Mouse (Mus musculus) cerebellum, postnatal 14 days (tissue): ENCODE data around the gene Wnt11.

Experiments used
- DNase-seq, 2 experiments: peaks; one replicate each; pipeline ENCODE4 v3.0.0; 2021; ENCODE audit warnings: mixed read lengths in 2 of 2

Wnt11 gene

DNA sequence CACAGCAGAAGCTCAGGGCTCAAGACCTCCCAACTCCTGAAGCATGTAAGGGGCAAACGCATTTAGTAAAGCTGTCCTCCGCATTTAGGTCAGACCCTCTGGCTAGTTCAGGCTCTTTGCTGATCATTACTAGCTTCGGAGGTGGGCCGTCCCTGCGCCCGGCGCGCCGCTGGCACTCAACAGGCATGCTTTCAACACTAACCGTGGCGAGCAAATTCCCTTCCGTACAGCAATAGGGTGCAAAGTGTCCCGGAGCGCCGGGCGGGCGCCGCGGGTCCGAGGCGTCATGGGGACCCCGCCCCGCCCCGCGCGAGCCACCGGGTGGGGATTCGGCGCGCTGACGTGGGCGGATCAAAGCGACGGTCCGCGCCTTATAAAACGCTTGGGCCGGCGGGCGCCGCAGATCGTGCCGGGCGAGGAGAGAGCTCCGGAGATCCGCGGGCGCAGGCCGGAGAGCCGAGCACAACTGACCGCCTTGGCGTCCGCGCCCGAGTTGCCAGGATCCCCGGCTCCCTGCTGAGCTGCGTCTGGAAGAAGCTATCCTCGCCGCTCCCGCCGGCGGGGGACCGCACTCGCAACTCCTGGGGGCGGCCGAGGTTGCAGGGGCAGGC is at the start of gene Wnt11:
TSS of gene Wnt11 (plus strand) at position 402 of the 611 bp plus-strand sequence.
- DNase-seq = peak; percentile 59 to 70

DNA sequence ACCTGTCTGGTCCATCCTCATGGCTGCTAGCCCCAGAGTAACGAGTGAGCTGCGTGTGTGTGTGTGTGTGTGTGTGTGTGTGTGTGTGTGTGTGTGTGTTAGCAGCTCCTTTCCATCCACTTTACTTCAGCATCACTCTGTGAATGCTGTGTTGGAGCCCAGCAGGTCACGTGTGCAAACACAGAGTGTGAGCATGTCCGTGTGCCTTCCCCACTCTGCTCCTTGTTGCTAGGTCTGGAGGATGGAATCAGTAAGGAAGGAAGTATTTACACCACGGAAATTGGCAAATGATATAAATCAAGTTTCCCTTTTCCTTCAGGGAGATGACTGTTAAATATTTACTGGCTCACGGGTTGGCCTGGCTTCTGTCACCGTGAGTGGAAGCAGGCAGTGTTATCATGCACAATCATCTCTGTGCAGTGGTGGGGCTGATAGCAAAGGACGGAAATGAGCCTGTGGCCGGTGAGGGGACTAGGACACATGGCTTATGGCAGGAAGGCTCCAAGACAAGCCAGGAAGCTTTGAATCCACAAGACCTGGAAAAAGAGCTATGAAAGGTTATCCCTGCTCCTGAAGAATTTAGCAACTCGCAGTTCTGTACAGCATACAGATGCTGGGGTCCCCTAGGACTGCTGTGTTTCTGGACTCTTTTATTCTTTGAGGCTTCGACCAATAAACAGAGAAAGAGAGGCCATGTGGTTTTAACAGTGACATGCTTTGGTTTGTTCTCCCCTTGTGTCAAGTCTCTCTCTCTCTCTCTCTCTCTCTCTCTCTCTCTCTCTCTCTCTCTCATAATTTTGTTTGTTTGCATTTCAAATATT is 47.9 kb upstream of the Wnt11 start:
- DNase-seq = no peak

DNA sequence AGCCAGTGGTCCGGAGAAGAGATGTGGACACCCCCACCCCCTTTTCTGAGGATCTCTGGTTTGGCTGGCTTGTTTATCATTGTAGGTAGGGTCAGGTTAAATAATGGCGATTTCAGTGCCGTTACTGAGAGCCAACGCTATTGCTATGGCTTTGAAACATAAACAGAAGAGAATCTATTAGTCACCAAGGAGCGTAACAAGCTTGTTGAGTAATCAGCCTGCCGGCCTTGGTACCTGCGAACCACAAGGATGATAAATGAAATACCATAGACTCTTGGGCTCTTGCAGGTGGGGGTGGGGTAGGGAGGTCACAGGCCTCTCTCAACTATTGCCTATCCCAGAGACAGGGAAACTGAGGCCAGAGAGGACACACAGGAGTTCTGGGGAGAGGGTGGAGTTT is 46.2 kb upstream of the Wnt11 start:
- DNase-seq = no peak

DNA sequence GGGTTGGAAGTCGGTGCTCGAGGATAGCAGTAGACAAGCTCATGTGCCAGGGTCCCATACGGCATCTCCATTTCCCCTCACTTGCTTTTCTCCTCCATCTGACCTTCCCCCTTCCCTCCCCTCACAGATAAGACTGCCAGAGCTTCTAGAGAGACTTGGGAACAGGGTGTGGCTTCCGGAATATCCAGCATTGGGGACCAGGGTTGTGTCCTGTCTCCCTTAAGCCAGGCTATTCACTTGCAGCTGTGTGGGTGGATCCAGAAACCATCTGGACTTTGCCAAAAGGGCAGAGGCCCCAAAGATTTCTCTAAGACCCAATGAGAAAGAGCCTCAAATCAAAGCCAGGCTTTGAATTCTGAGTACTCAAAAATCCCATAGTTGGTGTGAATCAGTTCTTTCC is 45.8 kb upstream of the Wnt11 start:
- DNase-seq = no peak

DNA sequence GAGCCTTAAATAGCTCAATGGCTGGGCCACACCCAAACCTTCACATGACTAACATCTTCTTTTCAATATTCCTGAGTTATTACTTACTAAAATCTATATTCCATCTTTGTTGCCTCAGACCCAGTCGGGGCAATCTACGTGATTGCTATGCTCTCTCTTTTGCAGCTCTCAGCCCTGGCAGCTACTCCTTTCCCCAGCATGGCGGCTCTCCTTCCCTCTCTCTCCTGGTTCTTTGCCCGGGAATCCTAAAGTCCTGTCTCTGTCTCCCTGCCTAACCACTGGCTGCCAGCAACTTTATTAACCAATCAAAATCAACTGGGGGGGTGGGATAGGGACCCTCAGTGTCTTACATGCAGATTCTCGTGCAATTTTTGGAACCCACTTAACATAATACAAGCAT is 43.0 kb upstream of the Wnt11 start:
- no peak for DNase-seq

DNA sequence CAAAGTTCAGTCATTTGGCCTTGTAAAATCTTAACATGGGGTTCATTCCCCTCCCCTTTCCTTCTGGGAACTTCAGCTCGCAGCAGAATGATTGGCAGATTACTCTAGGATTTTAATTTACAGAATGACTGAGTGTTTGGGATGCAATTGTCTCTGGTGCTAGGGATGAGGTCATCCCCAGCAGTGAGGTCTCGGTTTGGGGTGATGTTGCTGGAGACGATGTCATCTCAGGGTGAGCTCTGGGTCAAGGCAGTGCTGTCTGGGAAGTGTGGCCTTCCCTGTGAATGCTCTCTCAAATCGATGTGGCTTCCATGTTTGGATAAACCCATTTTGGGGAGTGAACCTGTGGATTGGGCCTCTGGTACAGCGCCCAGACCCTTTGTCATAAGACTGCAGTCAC is 41.1 kb upstream of the Wnt11 start:
- no peak for DNase-seq

DNA sequence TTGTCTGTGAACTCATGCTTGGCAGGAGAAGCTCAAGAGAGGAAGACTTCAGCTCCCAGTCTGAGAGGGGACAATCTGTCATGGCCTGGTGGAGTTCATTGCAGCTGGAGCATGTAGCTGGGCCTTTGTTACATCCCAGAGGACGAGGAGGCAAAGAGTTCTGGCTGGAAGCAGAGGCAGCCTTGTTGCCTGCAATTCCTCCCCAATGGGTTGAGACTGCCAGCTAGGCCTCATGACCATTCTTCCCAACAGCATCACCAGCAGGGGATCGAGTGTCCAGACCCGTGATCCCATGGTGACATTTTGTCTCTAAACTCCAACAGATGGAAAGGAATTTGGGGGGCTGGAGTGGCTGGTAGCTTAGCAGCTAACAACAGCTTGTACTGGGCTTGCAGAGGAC is 40.5 kb upstream of the Wnt11 start:
- DNase-seq = no peak

DNA sequence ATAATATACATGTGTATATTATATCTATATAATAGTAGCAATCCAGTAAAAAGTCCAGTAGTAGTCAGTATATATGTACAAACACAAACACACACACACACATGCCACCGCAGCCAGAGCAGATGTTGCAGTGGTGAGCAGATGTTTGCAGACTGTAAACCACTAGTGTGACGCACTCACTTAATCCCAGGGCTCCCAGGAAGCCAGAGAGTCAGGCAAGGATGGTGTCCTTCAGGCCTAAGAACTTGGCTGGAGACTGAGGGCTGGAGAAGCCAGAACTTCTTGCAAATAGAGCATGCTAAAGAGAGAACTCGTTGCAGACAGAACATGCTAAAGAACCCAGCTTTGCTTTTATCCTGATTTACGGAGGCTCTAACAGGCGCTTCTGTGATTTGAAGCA is 39.3 kb upstream of the Wnt11 start:
- no peak for DNase-seq

DNA sequence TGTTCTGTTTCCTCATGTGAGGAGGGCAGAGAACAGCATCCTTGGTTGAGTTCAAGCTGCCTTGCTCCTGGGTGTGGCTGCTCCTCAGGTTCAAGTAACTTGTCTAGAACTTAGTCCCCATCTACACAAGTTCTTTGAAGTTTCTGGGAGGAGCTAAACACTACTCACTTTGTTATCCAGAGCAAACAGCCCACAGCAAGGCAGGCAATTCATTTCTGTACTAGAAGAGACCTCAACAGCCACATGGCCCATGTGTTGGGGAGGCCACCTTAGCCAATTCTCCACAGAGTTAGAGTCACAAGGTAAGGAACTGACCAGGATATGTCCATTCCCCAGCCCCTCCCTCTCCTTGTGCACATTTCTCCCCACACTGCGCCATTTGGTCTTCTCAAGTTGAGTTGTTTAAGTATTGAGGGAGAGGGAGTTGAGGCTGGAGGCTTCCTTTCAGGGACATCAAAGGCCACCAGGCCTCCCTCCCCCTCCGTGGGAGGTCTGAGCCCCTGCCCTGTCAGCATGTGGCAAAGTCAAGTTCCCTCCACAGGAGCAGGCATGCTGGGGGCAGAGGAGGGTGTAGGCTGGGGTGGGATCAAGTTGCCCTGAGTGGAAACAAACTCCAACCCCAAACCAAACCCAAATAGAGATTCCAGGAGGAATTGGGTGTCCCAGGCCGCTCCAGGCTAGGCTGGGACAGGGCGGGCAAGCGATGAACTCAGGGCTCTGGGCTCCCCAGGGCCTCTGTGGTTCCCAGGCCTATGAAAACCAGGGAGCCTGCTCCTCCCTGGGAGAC is 37.4 kb upstream of the Wnt11 start:
- no peak for DNase-seq

DNA sequence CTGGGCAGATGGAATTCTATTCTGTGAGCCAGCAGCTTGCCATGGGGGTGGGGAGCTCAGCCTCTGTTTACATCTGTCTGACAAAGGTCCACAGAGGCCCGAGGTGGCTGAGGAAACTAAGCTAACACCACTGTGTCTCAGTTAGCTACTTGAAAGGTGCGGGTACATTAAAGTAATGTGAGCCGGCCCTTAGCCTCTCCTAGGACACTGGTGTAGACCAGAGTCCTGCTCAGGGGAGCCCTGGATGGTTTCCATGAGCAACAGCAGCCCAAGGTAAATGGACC is 36.8 kb upstream of the Wnt11 start:
- no peak for DNase-seq

DNA sequence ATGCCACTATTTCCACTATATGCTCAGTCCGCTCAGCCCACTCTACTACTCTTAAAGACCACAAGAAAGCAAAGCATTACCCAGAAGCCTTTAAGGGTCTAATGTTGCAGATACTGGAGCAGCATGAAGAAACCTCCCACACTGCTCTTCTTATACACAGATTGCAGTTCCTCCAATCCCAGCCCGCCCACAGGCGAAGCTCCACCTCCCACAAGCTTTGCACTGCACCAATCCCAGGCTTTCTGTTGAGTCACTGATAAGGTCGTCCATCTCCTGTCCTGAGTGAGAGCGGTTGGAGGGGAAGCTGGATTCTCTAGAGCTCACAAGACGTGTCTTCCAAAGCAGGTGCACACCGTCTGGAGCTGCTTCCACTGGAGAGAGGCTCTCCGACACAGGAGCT is 34.5 kb upstream of the Wnt11 start:
- no peak for DNase-seq

DNA sequence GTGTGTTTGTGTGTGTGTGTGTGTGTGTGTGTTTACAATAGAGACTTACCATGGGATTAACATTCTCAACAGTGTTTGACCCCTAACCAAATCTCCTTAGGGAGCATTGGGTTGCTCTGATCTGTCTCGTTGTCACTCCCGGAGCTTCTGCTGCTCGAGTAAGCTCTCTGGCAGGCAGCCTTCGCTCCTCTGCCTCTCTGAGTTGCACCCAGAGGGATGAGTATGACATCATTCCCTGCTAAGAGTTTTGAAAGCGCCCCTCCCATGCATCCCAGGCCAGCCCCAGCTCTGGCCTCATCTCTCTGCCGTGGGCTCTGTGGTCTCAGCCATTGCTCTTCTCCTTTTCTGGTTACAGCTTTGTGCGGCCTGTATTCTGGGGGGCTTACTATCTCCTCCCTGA is 33.8 kb upstream of the Wnt11 start:
- no peak for DNase-seq

DNA sequence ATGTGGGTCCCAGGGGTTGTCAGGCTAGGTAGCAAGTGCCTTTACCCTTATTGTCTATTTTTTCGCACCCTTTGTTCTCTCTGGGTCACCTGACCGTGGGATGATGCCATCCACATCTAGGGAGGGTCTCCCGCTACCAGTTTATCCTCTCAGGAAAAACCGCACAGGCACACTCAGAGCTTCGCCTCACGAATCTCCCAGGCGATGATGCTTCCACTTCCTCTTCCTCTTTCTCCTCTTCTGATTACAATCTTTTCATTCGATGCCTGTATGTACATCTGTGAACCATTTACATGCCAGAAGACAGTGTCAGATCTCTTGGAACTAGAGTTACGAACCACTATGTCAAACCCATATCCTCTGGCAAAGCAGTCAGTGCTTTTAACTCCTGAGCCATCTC is 31.7 kb upstream of the Wnt11 start:
- DNase-seq = no peak

DNA sequence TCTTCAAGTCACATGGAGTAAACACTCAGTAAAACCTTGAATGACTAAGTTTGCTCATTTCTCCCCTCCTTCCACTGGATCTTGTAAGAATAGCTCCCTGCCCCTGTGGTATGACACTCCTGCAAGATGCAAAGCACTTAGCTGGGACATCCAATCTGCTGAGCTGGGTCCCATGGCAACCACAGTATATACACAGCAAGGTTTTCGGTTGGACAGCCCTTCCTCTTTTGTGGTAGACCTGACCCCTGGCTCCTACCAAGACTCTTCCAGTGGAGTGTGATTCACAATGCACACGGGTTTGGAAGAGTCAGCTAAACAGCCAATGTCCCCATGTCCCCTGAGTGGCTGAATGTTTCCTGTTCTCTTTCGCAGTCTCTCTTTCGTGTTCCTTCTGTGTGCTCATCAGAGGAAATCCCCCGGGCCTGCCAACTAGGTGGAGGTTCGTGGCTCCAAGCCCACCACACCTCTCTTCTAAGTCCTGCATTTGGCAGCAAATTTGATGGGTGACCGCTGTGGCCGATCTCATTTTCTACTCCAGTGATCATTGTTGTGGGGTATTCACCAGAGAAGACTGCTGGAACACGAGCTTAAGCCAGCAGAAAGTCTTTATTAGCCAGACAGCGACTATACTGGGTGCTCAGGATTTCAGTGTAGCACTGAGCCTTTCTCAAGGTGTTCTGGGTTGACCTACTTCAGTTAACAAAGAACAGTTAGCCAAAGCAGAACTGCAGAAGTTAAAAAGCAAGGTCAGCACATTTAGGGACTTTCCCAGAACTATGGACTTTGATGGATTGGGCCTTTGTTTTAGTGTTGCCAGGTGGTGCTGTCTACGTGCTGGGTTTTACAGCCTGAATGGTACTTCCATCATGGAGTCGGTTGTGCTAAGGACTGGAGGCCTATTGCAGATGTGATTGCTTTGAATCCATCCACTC is 29.8 kb upstream of the Wnt11 start:
- DNase-seq = peak; percentile 45 to 69

DNA sequence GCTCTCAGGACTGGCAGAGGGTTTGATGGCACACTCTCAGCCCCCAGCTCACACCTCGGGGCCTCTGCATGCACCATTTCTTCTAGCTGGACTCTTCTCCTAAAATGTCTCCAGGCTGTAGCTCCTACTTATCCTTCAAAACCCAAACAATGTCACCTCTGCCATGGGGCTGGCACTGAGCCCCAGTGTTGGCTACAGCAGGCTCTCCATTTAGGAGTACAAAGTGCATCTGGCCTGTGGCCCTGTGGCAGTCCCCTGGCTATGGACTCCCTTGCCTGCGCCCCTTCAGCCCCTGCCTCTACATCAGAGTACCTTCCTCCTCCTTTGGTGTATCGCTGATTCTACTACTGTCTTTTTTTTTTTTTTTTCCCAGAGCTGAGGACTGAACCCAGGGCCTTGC is 28.0 kb upstream of the Wnt11 start:
- DNase-seq = no peak

DNA sequence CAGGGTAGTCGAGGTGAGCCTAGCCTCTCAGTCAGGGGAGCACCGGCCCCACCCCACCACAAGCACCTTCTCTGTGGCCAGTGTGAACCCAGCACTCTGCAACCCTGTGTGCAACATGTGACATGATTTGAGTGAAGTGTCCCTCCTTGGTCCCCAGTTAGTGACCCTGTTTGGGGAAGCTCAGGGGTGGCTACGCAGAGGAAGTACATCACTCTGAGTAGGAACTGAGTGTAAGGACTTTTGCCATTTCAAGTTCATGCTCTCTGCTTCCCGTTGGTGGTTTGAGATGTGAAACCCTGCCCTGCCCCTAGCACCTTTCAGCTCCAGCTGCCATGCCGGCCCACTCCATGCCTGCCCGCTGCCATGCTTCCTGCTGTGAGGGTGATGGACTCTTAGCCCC is 25.5 kb upstream of the Wnt11 start:
- DNase-seq = no peak

DNA sequence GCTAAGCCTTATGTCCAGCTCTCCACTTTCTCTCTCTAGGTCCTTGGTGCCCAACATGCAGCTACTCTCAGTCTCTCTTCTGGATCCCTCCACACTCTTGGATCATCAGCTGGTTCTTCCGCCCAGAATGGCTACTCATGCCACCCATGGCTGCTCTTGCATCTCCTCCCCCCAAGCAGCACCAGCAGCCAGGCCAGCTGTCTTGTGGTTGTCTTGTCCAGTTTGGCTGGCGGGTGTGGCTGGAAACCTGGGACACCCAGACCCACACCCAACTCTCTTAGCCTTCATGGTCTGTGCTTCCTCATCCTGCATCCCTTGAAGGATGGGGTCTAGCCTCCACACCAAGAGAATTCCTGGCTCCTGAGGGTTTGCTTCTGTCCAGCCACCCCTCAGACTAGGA is 24.3 kb upstream of the Wnt11 start:
- no peak for DNase-seq

DNA sequence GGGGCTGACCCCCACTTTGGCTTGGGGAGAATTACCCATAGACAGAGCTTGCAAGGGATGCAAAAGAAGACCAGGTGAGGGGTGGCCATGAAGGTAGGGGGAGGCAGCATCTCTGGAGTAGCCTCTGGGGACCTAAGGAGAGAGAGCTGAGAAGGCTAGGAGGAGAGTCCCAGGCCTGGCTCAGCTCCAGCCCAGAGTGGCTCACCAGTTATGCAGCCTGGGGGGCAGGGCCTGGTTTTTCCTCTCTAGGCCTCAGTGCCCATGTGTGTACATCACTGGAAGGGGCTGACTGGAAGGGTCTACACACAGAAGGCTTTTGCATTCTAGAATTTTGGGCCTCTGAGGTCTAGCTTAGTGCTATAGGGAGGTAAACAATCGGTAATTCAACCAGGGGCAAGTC is 14.4 kb upstream of the Wnt11 start:
- no peak for DNase-seq

DNA sequence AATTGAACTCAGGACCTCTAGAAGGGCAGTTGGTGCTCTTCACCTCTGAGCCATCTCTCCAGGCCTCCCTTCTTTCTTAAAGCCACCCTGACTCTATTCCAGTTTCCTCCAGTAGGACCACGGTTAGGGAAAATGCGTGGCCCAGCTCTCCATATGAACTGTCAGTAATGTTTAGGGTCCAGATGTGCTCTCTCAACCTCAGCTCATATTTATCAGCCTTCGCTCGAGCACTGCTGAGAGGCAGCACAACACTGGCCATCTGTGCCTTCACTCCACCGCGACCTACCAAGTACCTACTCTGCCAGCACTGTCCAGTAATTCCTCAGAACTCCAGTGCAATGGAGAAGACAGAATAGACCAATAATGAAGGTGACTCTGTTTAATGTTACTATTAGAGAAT is 12.0 kb upstream of the Wnt11 start:
- DNase-seq = no peak

DNA sequence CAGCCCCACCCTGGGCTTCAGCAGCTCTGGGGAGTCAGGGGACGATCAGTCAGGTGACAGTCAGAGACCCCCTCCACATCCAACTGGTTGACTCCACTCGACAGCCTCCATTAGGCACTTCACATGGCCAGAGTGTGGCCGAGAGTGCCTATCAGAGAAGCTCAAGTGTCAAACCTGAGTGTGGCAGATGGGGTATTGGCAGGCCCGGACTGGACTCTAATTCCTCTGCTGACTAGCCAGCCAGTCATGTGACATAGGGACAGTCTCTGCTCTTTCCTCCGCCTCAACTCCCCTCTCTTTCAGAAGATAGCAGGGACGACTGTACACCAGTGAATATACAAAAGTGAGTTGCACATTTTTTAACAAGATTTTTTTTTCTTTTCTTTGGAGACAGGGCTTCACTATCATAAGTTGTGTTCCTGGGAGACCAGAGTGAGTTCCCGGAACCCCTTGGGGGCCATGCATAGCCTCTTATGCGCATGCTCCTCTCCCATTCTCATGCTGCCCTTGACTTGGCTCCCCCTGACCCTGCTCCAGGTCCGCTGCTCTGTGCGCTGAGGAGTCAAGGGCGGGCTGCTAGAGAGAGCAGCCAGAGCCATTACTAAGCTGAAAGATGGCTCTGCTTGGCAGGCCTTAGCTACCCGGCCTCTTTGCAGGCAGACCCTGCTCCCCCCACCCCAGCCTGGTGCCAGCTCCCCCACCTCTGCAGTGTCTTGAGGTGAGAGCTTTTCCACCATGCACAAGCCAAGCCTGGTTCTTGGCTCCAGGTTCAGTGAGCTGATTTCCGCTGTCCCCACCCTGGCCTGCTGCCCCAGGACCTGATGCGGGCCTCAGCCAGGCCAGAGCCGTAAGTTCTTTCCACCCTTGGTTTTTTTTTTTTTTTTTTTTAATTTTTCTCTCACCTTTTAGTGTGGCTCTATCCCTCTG is 10.8 kb upstream of the Wnt11 start:
- DNase-seq = peak; percentile 64 to 66

DNA sequence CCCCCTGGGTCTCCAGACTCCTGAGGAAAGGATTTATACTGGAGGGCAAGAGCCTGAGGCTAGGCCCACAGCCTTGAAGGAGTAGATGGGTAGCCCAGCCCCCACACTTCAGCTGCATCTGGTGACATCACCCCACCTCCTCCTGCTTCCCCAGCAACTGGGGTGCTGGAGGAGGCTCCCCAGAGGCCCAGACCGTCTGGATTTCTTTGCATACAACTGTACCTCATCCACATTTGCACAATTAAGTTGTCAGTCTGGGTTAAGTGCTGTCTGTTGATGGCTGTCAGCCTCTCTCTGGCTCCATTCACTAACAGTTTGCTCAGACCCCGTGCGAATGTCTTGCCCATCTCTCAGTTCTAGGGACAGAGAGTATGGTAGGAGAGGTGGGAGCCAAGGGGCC is 6.9 kb upstream of the Wnt11 start:
- no peak for DNase-seq

DNA sequence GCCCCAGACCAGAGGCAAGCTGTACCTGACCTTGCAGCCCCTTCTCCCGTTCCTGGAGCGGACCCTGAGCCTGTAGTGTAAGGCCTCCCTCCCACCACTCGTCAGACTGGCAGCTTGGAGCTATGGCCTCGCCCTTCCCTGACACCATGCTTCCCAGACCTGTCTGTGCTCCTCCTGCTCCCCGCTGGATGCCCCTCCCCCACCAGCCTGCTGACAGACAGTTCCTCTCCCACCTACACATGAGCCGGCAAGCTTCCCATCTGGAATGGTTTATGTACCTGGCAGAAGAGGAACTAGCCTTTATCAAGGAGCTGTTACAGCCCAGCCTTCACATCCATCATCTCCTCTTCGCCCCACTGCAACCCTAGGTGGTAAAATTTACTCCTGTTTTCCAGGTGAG is 6.0 kb upstream of the Wnt11 start:
- no peak for DNase-seq
